Mouse (Mus musculus) kidney, postnatal 0 days (tissue): Measurements from ENCODE around the gene Xxylt1. TPM values are rescaled to one million over a fixed set of nuclear protein-coding genes. Genes with fewer than 3 reads are reported as not detected.

Experiments used
- ATAC-seq: fragments of 200-750 bp; cut with Nextera tagmentation; replicated peaks from 2 replicates; pipeline ENCODE4 v1.8.0; 2017; ENCODE audit warnings: low read depth, moderate number of reproducible peaks, moderate TSS enrichment, moderate library complexity; ENCODE audit not compliant: low FRiP score
- DNase-seq: peaks from one replicate; pipeline ENCODE4 v3.0.0-alpha.2; 2016; ENCODE audit warnings: low spot score
- H3K27ac ChIP-seq: fragments of 300-500 bp; sonication (generic); 2 replicates; pipeline ENCODE4 v1.5.1; 2014; ENCODE audit warnings: mild to moderate bottlenecking
- H3K27me3 ChIP-seq: fragments of 300-500 bp; sonication (generic); 2 replicates; pipeline ENCODE4 v1.6.1; 2014; ENCODE audit warnings: low read length, mixed read lengths; ENCODE audit not compliant: insufficient read depth
- H3K36me3 ChIP-seq: fragments of 300-500 bp; sonication (generic); 2 replicates; pipeline ENCODE4 v1.6.1; 2014; ENCODE audit warnings: low read length, mixed read lengths; ENCODE audit not compliant: insufficient read depth
- H3K4me1 ChIP-seq: fragments of 300-500 bp; sonication (generic); replicated peaks from 2 replicates; pipeline ENCODE4 v1.6.1; 2014; ENCODE audit warnings: antibody characterized with exemption, low read length, mixed read lengths; ENCODE audit not compliant: insufficient read depth
- H3K4me2 ChIP-seq: fragments of 300-500 bp; sonication (generic); 2 replicates; pipeline ENCODE4 v1.6.1; 2014; ENCODE audit warnings: mild to moderate bottlenecking, low read length, moderate library complexity, mixed read lengths
- H3K4me3 ChIP-seq: fragments of 300-500 bp; sonication (generic); replicated peaks from 2 replicates; pipeline ENCODE4 v1.5.1; 2014; ENCODE audit warnings: low read depth, low read length
- H3K9ac ChIP-seq: fragments of 300-500 bp; sonication (generic); 2 replicates; pipeline ENCODE4 v1.6.1; 2014; ENCODE audit warnings: low read depth, low read length
- H3K9me3 ChIP-seq: fragments of 300-500 bp; sonication (generic); replicated peaks from 2 replicates; pipeline ENCODE4 v1.6.1; 2016; ENCODE audit warnings: low read length, inconsistent platforms, mixed read lengths
- CTCF ChIP-seq: IDR thresholded peaks from 2 replicates; pipeline ENCODE4 v1.5.1; 2016; ENCODE audit warnings: antibody characterized with exemption, low read depth, mild to moderate bottlenecking, moderate library complexity
- WGBS: fragments of 180-500 bp; shearing (Covaris S2); extraction: QIAGEN DNeasy Blood & Tissue Kit; methylation state at CpG from one replicate; pipeline ENCODE4 v1.1.7; 2014; 5-methylcytosine and 5-hydroxymethylcytosine counted together
- polyA plus RNA-seq: library from polyadenylated mRNA; unstranded; fragments of >200 nt; fragmentation: Nextera tagmentation; extraction: Ambion mirVana; gene quantifications from 2 replicates; pipeline ENCODE4 v1.2.1, GENCODE M21; 2015

Xxylt1 gene
- polyA plus RNA-seq, 1 experiment from 2014 or later, result 20.0 TPM

- Histone ChIP-seq H3K9me3 (no peaks in the 10 kb centered on the region), H3K4me1 (no peaks in the 10 kb centered on the region), H3K9ac (no peak overlapping the region), H3K36me3 (no peaks in the 10 kb centered on the region), H3K4me3 (no peak overlapping the region), H3K27me3 (no peaks in the 10 kb centered on the region), H3K4me2 (no peak overlapping the region), H3K27ac (no peak overlapping the region)
- TF ChIP-seq CTCF, result no peak
- 61% methylated on average over 4 of the region's 4 CpGs for WGBS
- DNase-seq (no peak), ATAC-seq (no peak)
Observed at GRCm38 (mm10) chr16:30943919-30944318, 137.3 kb downstream of the Xxylt1 start.

DNA sequence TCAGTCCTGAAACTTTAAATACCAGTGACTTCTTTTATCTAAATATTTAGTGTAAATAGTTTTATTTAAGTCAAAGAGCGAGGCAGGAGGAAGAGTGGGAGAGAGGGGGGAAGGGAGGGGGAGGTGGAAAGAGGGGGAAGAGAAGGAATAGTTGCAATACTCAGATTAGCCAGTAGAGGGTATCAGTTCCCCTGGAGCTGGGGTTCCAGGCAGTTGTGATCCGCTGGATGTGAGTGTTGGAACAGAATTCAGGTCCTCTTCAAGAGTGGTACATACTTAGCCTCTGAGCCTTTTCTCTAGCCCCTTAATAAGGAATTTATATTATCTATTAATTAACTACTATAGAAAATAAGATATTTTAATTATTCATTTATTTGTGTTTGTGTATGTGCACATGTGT, 140.5 kb downstream of the Xxylt1 start:
- H3K9me3 ChIP-seq, result no peaks in the 10 kb centered on the region
- no peak overlapping the region for H3K9ac ChIP-seq
- 94% methylated on average over 2 of the region's 2 CpGs for WGBS
- ATAC-seq, result no peak
- TF ChIP-seq CTCF, result peak; percentile 57
- no peak for DNase-seq
- H3K4me3 ChIP-seq, result no peak overlapping the region
- H3K4me1 ChIP-seq, result 0 out of 2 replicates have a peak, but pooled peaks cover 2% of the 10 kb centered on the region
- H3K4me2 ChIP-seq, result no peak overlapping the region
- H3K27ac ChIP-seq, result no peak overlapping the region
- no peaks in the 10 kb centered on the region for H3K36me3 ChIP-seq
- H3K27me3 ChIP-seq, result no peaks in the 10 kb centered on the region

DNA sequence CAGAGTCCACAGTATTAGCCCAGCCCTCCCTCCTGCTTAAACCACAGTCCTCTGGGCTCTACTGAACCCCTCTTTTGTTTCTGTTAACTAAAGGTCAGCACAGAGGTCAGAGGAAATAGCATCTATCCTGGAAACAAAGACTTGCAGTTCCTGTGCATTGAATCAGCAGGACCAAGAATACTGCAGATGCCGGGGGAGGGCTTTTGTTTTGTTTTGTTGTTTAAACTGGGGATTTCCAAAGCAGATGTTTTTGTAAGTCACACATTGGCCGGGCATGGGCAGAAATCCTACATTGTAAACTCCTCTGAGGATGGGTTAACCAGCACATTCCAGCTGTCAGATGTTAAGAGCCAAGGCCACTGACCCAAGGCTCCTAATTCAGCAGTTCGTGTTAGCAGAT, 141.3 kb downstream of the Xxylt1 start:
- Histone ChIP-seq H3K36me3 (no peaks in the 10 kb centered on the region), H3K27ac (no peak overlapping the region), H3K4me1 (peaks cover 7% of the 10 kb centered on the region), H3K9ac (no peak overlapping the region), H3K27me3 (no peaks in the 10 kb centered on the region), H3K4me3 (no peak overlapping the region), H3K9me3 (no peaks in the 10 kb centered on the region), H3K4me2 (no peak overlapping the region)
- ATAC-seq (no peak), DNase-seq (peak; percentile 77)
- 13% methylated on average over 3 of the region's 3 CpGs for WGBS
- TF ChIP-seq CTCF, result no peak

- Histone ChIP-seq H3K9ac (no peak overlapping the region), H3K27ac (no peak overlapping the region), H3K9me3 (no peaks in the 10 kb centered on the region), H3K36me3 (no peaks in the 10 kb centered on the region), H3K4me3 (no peak overlapping the region), H3K27me3 (no peaks in the 10 kb centered on the region), H3K4me2 (no peak overlapping the region), H3K4me1 (peaks cover 12% of the 10 kb centered on the region)
- TF ChIP-seq CTCF, result peak; percentile 61
- DNase-seq (peak; percentile 60), ATAC-seq (no peak)
- 72% methylated on average over 8 of the region's 8 CpGs for WGBS
Observed at GRCm38 (mm10) chr16:30939210-30939609, 142.0 kb downstream of the Xxylt1 start.

- Histone ChIP-seq H3K4me1 (peaks cover 12% of the 10 kb centered on the region), H3K4me2 (no peak overlapping the region), H3K36me3 (no peaks in the 10 kb centered on the region), H3K4me3 (no peak overlapping the region), H3K27me3 (no peaks in the 10 kb centered on the region), H3K9me3 (no peaks in the 10 kb centered on the region), H3K9ac (no peak overlapping the region), H3K27ac (no peak overlapping the region)
- WGBS, result 98% methylated on average over 3 of the region's 3 CpGs
- no peak for TF ChIP-seq CTCF
- DNase-seq, result no peak
- no peak for ATAC-seq
Observed at GRCm38 (mm10) chr16:30938664-30939063, 142.6 kb downstream of the Xxylt1 start.

DNA sequence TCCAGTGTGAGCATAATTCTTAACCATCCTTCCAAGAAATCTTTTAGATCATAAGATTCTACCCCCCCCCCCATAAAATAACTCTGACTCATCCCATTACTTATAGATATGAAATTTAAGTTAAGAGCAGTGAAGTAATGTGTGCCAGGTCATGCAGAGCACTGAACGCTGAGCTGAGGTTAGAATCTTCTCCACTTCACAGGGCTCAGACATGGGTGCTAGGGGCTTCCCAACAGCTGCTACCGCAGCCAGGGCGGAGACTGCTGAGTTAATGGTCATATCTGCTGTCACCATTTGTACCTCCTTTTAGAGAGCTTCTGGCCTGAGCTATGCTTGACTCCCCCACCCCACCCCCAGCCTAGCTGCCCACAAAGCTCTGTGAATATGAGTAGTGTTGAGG, 143.6 kb downstream of the Xxylt1 start:
- H3K4me2 ChIP-seq, result no peak overlapping the region
- H3K27ac ChIP-seq, result no peak overlapping the region
- H3K4me1 ChIP-seq, result peaks cover 12% of the 10 kb centered on the region
- no peaks in the 10 kb centered on the region for H3K9me3 ChIP-seq
- no peak overlapping the region for H3K4me3 ChIP-seq
- DNase-seq, result no peak
- H3K27me3 ChIP-seq, result no peaks in the 10 kb centered on the region
- TF ChIP-seq CTCF, result no peak
- H3K9ac ChIP-seq, result no peak overlapping the region
- H3K36me3 ChIP-seq, result no peaks in the 10 kb centered on the region
- WGBS, result 89% methylated on average over 3 of the region's 3 CpGs
- ATAC-seq, result no peak

GRCm38 (mm10) chr16:30936471-30936870, 144.8 kb downstream of the Xxylt1 start:
- Histone ChIP-seq H3K4me3 (no peak overlapping the region), H3K4me2 (no peak overlapping the region), H3K4me1 (peaks cover 12% of the 10 kb centered on the region), H3K27ac (no peak overlapping the region), H3K9ac (no peak overlapping the region), H3K9me3 (no peaks in the 10 kb centered on the region), H3K36me3 (no peaks in the 10 kb centered on the region), H3K27me3 (no peaks in the 10 kb centered on the region)
- DNase-seq (no peak), ATAC-seq (no peak)
- 54% methylated on average over 6 of the region's 6 CpGs for WGBS
- no peak for TF ChIP-seq CTCF
